Mouse (Mus musculus) testis, adult 2 months (tissue): ENCODE measurements at regions not wholly inside any gene's neighbourhood (a gene's known extent, or its start where the extent isn't known, plus 50 kb on each side); places are given as distances from the start of the nearest gene placed in this dataset.

Experiments
- CTCF ChIP-seq: fragments of 200-500 bp; IDR thresholded peaks from 2 replicates; pipeline ENCODE4 v1.5.1; 2012; ENCODE audit warnings: low read depth, mild to moderate bottlenecking, inconsistent platforms, low read length, moderate library complexity; ENCODE audit not compliant: control insufficient read depth, insufficient read depth, insufficient replicate concordance
- POLR2A ChIP-seq: fragments of 200-500 bp; IDR thresholded peaks from 2 replicates; pipeline ENCODE4 v1.6.1; 2012; ENCODE audit warnings: low read depth, mild to moderate bottlenecking, inconsistent platforms, low read length, moderate library complexity; ENCODE audit not compliant: control insufficient read depth

- TF ChIP-seq POLR2A: no peak
- TF ChIP-seq CTCF: no peak
Observed at GRCm38 (mm10) chr5:106181726-106182125, 276.2 kb downstream of the Barhl2 start.
